ENCODE assay signal across 8 mouse cellular contexts in the genomic region with DNA sequence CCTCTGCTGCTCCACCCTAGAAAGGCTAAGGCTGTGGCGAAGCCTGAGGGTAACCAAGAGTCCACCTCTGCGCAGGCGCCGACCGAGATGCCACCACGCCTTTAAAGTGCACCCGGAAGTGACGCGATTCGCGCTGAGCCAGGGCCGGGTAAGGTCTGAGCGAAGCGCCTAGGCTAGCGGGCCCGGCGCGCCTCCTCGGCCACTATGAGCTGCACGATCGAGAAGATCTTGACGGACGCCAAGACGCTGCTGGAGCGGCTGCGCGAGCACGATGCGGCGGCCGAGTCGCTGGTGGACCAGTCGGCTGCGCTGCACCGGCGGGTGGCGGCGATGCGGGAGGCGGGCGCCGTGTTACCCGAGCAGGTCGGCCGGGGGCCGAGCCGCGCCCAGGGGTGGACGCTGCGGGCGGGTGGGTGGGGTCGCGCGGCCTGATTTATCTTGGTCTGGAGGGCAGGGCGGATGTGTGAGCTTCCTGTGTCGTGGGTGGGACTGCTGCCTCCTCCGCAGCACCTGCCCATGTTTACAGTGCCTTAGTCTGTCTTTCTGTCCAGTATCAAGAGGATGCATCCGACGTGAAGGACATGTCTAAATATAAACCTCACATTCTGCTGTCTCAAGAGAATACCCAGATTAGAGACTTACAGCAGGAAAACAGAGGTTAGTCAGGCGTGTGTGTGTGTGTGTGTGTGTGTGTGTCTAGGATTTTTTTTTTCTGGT. TPM values are rescaled to one million over a fixed set of nuclear protein-coding genes. Genes with fewer than 3 reads are reported as not detected.
A peak's percentile ranks its signal among the peaks of the same experiment; 100 is the strongest.
DNase-seq lines count a peak whose midpoint lies in the region; ATAC-seq and TF ChIP-seq lines count a peak whose summit lies in the region.

A gene (plus strand): TSS at position 104 of the 717 bp plus-strand sequence.

- H3K4me2 ChIP-seq in embryonic facial prominence, embryonic 15.5 days (replicated peaks): peak within 1 kb of the TSS; percentile 53
- H3K4me2 ChIP-seq in kidney, embryonic 14.5 days (replicated peaks; ENCODE audit: low read depth, low read length): peak within 1 kb of the TSS; percentile 65
- peak within 1 kb of the TSS; percentile 51 for H3K4me2 ChIP-seq in limb, embryonic 15.5 days

- peaks cover 28% of the 10 kb centered on the region for H3K36me3 ChIP-seq in embryonic facial prominence, embryonic 15.5 days
- H3K36me3 ChIP-seq in kidney, embryonic 14.5 days (ENCODE audit: control insufficient read depth, insufficient read depth, low read length): peaks cover 24% of the 10 kb centered on the region
- H3K36me3 ChIP-seq in limb, embryonic 15.5 days: peaks cover 28% of the 10 kb centered on the region

- peak within 1 kb of the TSS; percentile 77 for H3K9ac ChIP-seq in embryonic facial prominence, embryonic 15.5 days
- H3K9ac ChIP-seq in kidney, embryonic 14.5 days (ENCODE audit: low read depth, low read length): peak within 1 kb of the TSS; percentile 85
- peak within 1 kb of the TSS; percentile 88 for H3K9ac ChIP-seq in limb, embryonic 15.5 days

- H3K27ac ChIP-seq in bone marrow, adult 2 months (ENCODE audit: control insufficient read depth, insufficient read depth, low read depth, low read length, poor library complexity): peak within 1 kb of the TSS; percentile 99
- peak within 1 kb of the TSS; percentile 96 for H3K27ac ChIP-seq in embryonic facial prominence, embryonic 15.5 days (replicated peaks)
- peak within 1 kb of the TSS; percentile 88 for H3K27ac ChIP-seq in kidney, embryonic 14.5 days (ENCODE audit: low read depth, low read length)
- peak within 1 kb of the TSS; percentile 94 for H3K27ac ChIP-seq in limb, embryonic 15.5 days

- no peaks in the 10 kb centered on the region for H3K27me3 ChIP-seq in embryonic facial prominence, embryonic 15.5 days
- H3K27me3 ChIP-seq in kidney, embryonic 14.5 days (ENCODE audit: control insufficient read depth, insufficient read depth, low read length): no peaks in the 10 kb centered on the region
- no peaks in the 10 kb centered on the region for H3K27me3 ChIP-seq in limb, embryonic 15.5 days

- peak within 1 kb of the TSS; percentile 93 for H3K4me3 ChIP-seq in bone marrow, adult 2 months (replicated peaks; ENCODE audit: control insufficient read depth, low read depth, low read length)
- peak within 1 kb of the TSS; percentile 82 for H3K4me3 ChIP-seq in embryonic facial prominence, embryonic 15.5 days (replicated peaks)
- peak within 1 kb of the TSS; percentile 69 for H3K4me3 ChIP-seq in kidney, embryonic 14.5 days (ENCODE audit: low read length)
- H3K4me3 ChIP-seq in limb, embryonic 15.5 days: peak within 1 kb of the TSS; percentile 79

- no peaks in the 10 kb centered on the region; the same call in 1 of the 2 replicates for H3K4me1 ChIP-seq in bone marrow, adult 2 months (ENCODE audit: control insufficient read depth, insufficient read depth, low read length)
- H3K4me1 ChIP-seq in embryonic facial prominence, embryonic 15.5 days: peaks cover 16% of the 10 kb centered on the region
- H3K4me1 ChIP-seq in kidney, embryonic 14.5 days (ENCODE audit: control insufficient read depth, insufficient read depth, low read length): no peaks in the 10 kb centered on the region
- H3K4me1 ChIP-seq in limb, embryonic 15.5 days: peaks cover 9% of the 10 kb centered on the region

- H3K9me3 ChIP-seq in embryonic facial prominence, embryonic 15.5 days (replicated peaks): no peaks in the 10 kb centered on the region
- H3K9me3 ChIP-seq in kidney, embryonic 14.5 days (ENCODE audit: control insufficient read depth, low read length): no peaks in the 10 kb centered on the region
- H3K9me3 ChIP-seq in limb, embryonic 15.5 days: no peaks in the 10 kb centered on the region

- TF ChIP-seq CTCF in bone marrow, adult 2 months (IDR thresholded peaks at IDR 0.05; ENCODE audit: control insufficient read depth, insufficient read depth, low read length): no peak

- WGBS in bone marrow, adult 2 months: under 1% methylated on average over 60 of the region's 60 CpGs
- 1% methylated on average over 52 of the region's 60 CpGs for WGBS in embryonic facial prominence, embryonic 15.5 days
- under 1% methylated on average over 43 of the region's 60 CpGs for WGBS in kidney, embryonic 14.5 days
- under 1% methylated on average over 47 of the region's 60 CpGs for WGBS in limb, embryonic 15.5 days

- TF ChIP-seq POLR2A in bone marrow, adult 2 months (IDR thresholded peaks at IDR 0.05; ENCODE audit: borderline replicate concordance, control insufficient read depth, low read depth, low read length): peak; percentile 89; the same call in 1 of the 2 replicates

- peak; percentile 96 for ATAC-seq in embryonic facial prominence, embryonic 15.5 days (ENCODE audit: insufficient number of reproducible peaks, low FRiP score, low TSS enrichment, low read depth)
- peak; percentile 98 for ATAC-seq in kidney, embryonic 14.5 days (ENCODE audit: low FRiP score, low TSS enrichment)
- ATAC-seq in limb, embryonic 15.5 days (ENCODE audit: insufficient number of reproducible peaks, low FRiP score, low TSS enrichment, low read depth): peak; percentile 95

- DNase-seq in 416B (ENCODE audit: low read depth): peak; percentile 94
- DNase-seq in heart, adult 9 months (ENCODE audit: low spot score in 2 of 2): peak; percentile 96 to 97
- peak; percentile 90 to 94 for DNase-seq in monocyte, adult 2 months (ENCODE audit: low read depth in 1 of 2, low spot score in 2 of 2)
- peak; percentile 95 to 96 for DNase-seq in spleen, postnatal 36 days (ENCODE audit: low spot score in 2 of 2)

RNA-seq across cellular contexts. Expression of the gene that starts here (rescaled TPM):
- 8.4 and 18.8 TPM in 2 replicates for polyA plus RNA-seq in bone marrow, adult 2 months (2011; ENCODE audit: insufficient read depth, insufficient read length, low replicate concordance, missing spikeins)
- 60.4 and 67.7 TPM in 2 replicates for polyA plus RNA-seq in embryonic facial prominence, embryonic 15.5 days (2015; fragmentation: Nextera tagmentation; extraction: Ambion mirVana)
- polyA plus RNA-seq in kidney, embryonic 14.5 days (2014; fragmentation: Nextera tagmentation; extraction: Ambion mirVana): 52.2 and 72.4 TPM in 2 replicates
- polyA plus RNA-seq in limb, embryonic 15.5 days (2015; fragmentation: Nextera tagmentation; extraction: Ambion mirVana): 65.4 and 68.1 TPM in 2 replicates

Comparison
In these comparisons a context has a peak if more than half of its experiments do, and no peak if none do; other contexts are left out.
1. Peak in every context shown above with its lines: DNase-seq, ATAC-seq, H3K4me3 ChIP-seq and H3K27ac ChIP-seq.